Mouse (Mus musculus) hindbrain, embryonic 11.5 days (tissue): ENCODE measurements around the gene Gm21783. TPM values are rescaled to one million over a fixed set of nuclear protein-coding genes. Genes with fewer than 3 reads are reported as not detected.
"Not testable (repeated sequence)": the region's sequence is repeated elsewhere in the genome, so short reads cannot be mapped to it uniquely, and the experiment has no call there.

Source experiments
- ATAC-seq: fragments of 200-750 bp; cut with Nextera tagmentation; 2 replicates; pipeline ENCODE4 v1.8.0; 2017; ENCODE audit warnings: mild to moderate bottlenecking, moderate TSS enrichment, moderate library complexity; ENCODE audit not compliant: low FRiP score
- DNase-seq: peaks from one replicate; pipeline ENCODE4 v3.0.0-alpha.2; 2015; ENCODE audit warnings: low spot score
- H3K27ac ChIP-seq: fragments of 300-500 bp; sonication (generic); 2 replicates; pipeline ENCODE4 v1.5.1; 2014; ENCODE audit warnings: mild to moderate bottlenecking, low read depth, low read length
- H3K27me3 ChIP-seq: fragments of 300-500 bp; sonication (generic); 2 replicates; pipeline ENCODE4 v1.6.1; 2014; ENCODE audit warnings: mild to moderate bottlenecking, low read length, moderate library complexity, mixed read lengths; ENCODE audit not compliant: control insufficient read depth, insufficient read depth
- H3K36me3 ChIP-seq: fragments of 300-500 bp; sonication (generic); 2 replicates; pipeline ENCODE4 v1.6.1; 2014; ENCODE audit warnings: mild to moderate bottlenecking, low read length, moderate library complexity, mixed read lengths; ENCODE audit not compliant: control insufficient read depth, insufficient read depth
- H3K4me1 ChIP-seq: fragments of 300-500 bp; sonication (generic); replicated peaks from 2 replicates; pipeline ENCODE4 v1.6.1; 2014; ENCODE audit warnings: low read length, mixed read lengths; ENCODE audit not compliant: control insufficient read depth, insufficient read depth
- H3K4me2 ChIP-seq: fragments of 300-500 bp; sonication (generic); replicated peaks from 2 replicates; pipeline ENCODE4 v1.6.1; 2014; ENCODE audit warnings: mild to moderate bottlenecking, low read depth, low read length
- H3K4me3 ChIP-seq: fragments of 300-500 bp; sonication (generic); 2 replicates; pipeline ENCODE4 v1.5.1; 2014; ENCODE audit warnings: low read depth, low read length
- H3K9ac ChIP-seq: fragments of 300-500 bp; sonication (generic); 2 replicates; pipeline ENCODE4 v1.6.1; 2014; ENCODE audit warnings: low read depth, low read length
- H3K9me3 ChIP-seq: fragments of 300-500 bp; sonication (generic); 2 replicates; pipeline ENCODE4 v1.6.1; 2016; ENCODE audit warnings: low read length; ENCODE audit not compliant: control insufficient read depth
- WGBS: fragments of 180-500 bp; shearing (Covaris S2); extraction: QIAGEN DNeasy Blood & Tissue Kit; methylation state at CpG from one replicate; pipeline ENCODE4 v1.1.7; 2014; 5-methylcytosine and 5-hydroxymethylcytosine counted together
- polyA plus RNA-seq: library from polyadenylated mRNA; unstranded; fragments of >200 nt; fragmentation: Nextera tagmentation; extraction: Ambion mirVana; gene quantifications from 2 replicates; pipeline ENCODE4 v1.2.1, GENCODE M21; 2014

Gene Gm21783
- not detected in 2 replicates for polyA plus RNA-seq

- H3K36me3 ChIP-seq, H3K4me3 ChIP-seq, H3K9me3 ChIP-seq, H3K4me1 ChIP-seq, H3K4me2 ChIP-seq, H3K9ac ChIP-seq, DNase-seq, H3K27ac ChIP-seq, ATAC-seq, H3K27me3 ChIP-seq: not testable (repeated sequence)
- no CpG with 5 or more reads among the region's 1 CpGs for WGBS
These were observed at the start of gene Gm21783 for GRCm38 (mm10) chrY:44981163-44981562. TSS of gene Gm21783 (minus strand) at chrY:44981263.
